In the genomic region with DNA sequence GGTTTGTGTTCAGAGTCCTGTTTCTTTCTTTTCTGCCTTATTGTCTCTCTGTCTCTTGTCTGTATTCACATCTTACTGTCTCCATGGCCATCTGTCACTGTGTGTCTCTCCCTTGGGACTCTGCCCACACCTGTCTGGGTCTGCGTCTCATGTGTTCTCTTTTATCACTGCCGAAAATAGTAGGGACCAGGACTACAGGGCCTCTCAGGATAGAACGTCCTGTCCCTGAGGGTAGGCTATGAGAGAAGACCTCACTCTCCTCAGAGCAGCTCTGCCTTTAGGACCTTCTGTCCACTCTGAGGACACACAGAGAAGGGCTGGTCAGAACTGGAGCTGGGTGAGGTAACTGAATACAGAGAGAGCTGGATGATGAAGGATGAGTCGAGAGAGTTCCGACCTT, we compare ENCODE assay signal across 23 mouse cellular contexts. TPM values are rescaled to one million over a fixed set of nuclear protein-coding genes. Genes with fewer than 3 reads are reported as not detected.
"Had no signal": no experiment of that assay in that cellular context is flagged by ENCODE, and none has a peak within 500 bp of the region (broad histone marks: within the 10 kb centered on the region; RNA-seq: fewer than 3 reads in every experiment).

No protein-coding gene starts in this region.

- ATAC-seq: inflammation-experienced regulatory T-cells, adult 6 months; intestine, embryonic 16.5 days; liver, postnatal 0 days; lung, postnatal 0 days; midbrain, embryonic 16.5 days had no signal

- DNase-seq: kidney, adult 18-20 months; kidney, adult 9 months; kidney, postnatal 14 days; kidney, postnatal 4 days; liver, postnatal 0 days; lung, embryonic 14.5 days; retina, postnatal 1 day; right cerebral cortex, postnatal 14 days; right cerebral cortex, postnatal 4 days; thymus, adult 2 months; thymus, postnatal 14 days; thymus, postnatal 4 days had no signal

RNA-seq across cellular contexts. Expression of a gene that starts 3.1 kb away (rescaled TPM):
- total RNA-seq: layer of hippocampus, adult 18-20 months; layer of hippocampus, postnatal 14 days; left cerebral cortex, adult 2 months; left cerebral cortex, postnatal 25 days; megakaryocyte, adult 5-6 weeks; monocyte, adult 5-6 weeks; neutrophil, adult 5-6 weeks had no signal

RNA-seq across cellular contexts. Expression of a gene that starts 19.4 kb away (rescaled TPM):
- total RNA-seq: layer of hippocampus, adult 18-20 months; layer of hippocampus, postnatal 14 days; left cerebral cortex, adult 2 months; left cerebral cortex, postnatal 25 days; monocyte, adult 5-6 weeks; neutrophil, adult 5-6 weeks had no signal

RNA-seq across cellular contexts. Expression of a gene that starts 37.0 kb away (rescaled TPM):
- total RNA-seq: layer of hippocampus, adult 18-20 months; layer of hippocampus, postnatal 14 days; left cerebral cortex, adult 2 months; left cerebral cortex, postnatal 25 days; megakaryocyte, adult 5-6 weeks; neutrophil, adult 5-6 weeks had no signal

RNA-seq across cellular contexts. Expression of a gene that starts 39.2 kb away (rescaled TPM):
- total RNA-seq: layer of hippocampus, adult 18-20 months; layer of hippocampus, postnatal 14 days; left cerebral cortex, adult 2 months; left cerebral cortex, postnatal 25 days; megakaryocyte, adult 5-6 weeks; monocyte, adult 5-6 weeks; neutrophil, adult 5-6 weeks had no signal

RNA-seq across cellular contexts. Expression of a gene that starts 48.5 kb away (rescaled TPM):
- total RNA-seq: layer of hippocampus, adult 18-20 months; layer of hippocampus, postnatal 14 days; left cerebral cortex, adult 2 months; left cerebral cortex, postnatal 25 days; megakaryocyte, adult 5-6 weeks; monocyte, adult 5-6 weeks; neutrophil, adult 5-6 weeks had no signal
